Mouse (Mus musculus) bone marrow, adult 2 months (tissue): ENCODE measurements around the gene Ear14.

Experiments used
- CTCF ChIP-seq: fragments of 200-500 bp; IDR thresholded peaks from 2 replicates; pipeline ENCODE4 v1.5.1; 2011; ENCODE audit warnings: low read length, control low read depth; ENCODE audit not compliant: control insufficient read depth, insufficient read depth
- POLR2A ChIP-seq: fragments of 200-500 bp; IDR thresholded peaks from 2 replicates; pipeline ENCODE4 v1.6.1; 2011; ENCODE audit warnings: low read depth, mild to moderate bottlenecking, control low read depth, low read length, borderline replicate concordance; ENCODE audit not compliant: control insufficient read depth

- TF ChIP-seq CTCF (no peak), POLR2A (no peak)
Measured at GRCm38 (mm10) chr14:51157072-51157471, 46.1 kb upstream of the Ear14 start.
